Mouse (Mus musculus) hindbrain, embryonic 11.5 days (tissue): ENCODE data around the gene Rnd3. TPM values are rescaled to one million over a fixed set of nuclear protein-coding genes. Genes with fewer than 3 reads are reported as not detected.

Source experiments
- ATAC-seq: fragments of 200-750 bp; cut with Nextera tagmentation; 2 replicates; pipeline ENCODE4 v1.8.0; 2017; ENCODE audit warnings: mild to moderate bottlenecking, moderate TSS enrichment, moderate library complexity; ENCODE audit not compliant: low FRiP score
- DNase-seq: peaks from one replicate; pipeline ENCODE4 v3.0.0-alpha.2; 2015; ENCODE audit warnings: low spot score
- H3K27ac ChIP-seq: fragments of 300-500 bp; sonication (generic); 2 replicates; pipeline ENCODE4 v1.5.1; 2014; ENCODE audit warnings: mild to moderate bottlenecking, low read depth, low read length
- H3K27me3 ChIP-seq: fragments of 300-500 bp; sonication (generic); 2 replicates; pipeline ENCODE4 v1.6.1; 2014; ENCODE audit warnings: mild to moderate bottlenecking, low read length, moderate library complexity, mixed read lengths; ENCODE audit not compliant: control insufficient read depth, insufficient read depth
- H3K36me3 ChIP-seq: fragments of 300-500 bp; sonication (generic); 2 replicates; pipeline ENCODE4 v1.6.1; 2014; ENCODE audit warnings: mild to moderate bottlenecking, low read length, moderate library complexity, mixed read lengths; ENCODE audit not compliant: control insufficient read depth, insufficient read depth
- H3K4me1 ChIP-seq: fragments of 300-500 bp; sonication (generic); replicated peaks from 2 replicates; pipeline ENCODE4 v1.6.1; 2014; ENCODE audit warnings: low read length, mixed read lengths; ENCODE audit not compliant: control insufficient read depth, insufficient read depth
- H3K4me2 ChIP-seq: fragments of 300-500 bp; sonication (generic); replicated peaks from 2 replicates; pipeline ENCODE4 v1.6.1; 2014; ENCODE audit warnings: mild to moderate bottlenecking, low read depth, low read length
- H3K4me3 ChIP-seq: fragments of 300-500 bp; sonication (generic); 2 replicates; pipeline ENCODE4 v1.5.1; 2014; ENCODE audit warnings: low read depth, low read length
- H3K9ac ChIP-seq: fragments of 300-500 bp; sonication (generic); 2 replicates; pipeline ENCODE4 v1.6.1; 2014; ENCODE audit warnings: low read depth, low read length
- H3K9me3 ChIP-seq: fragments of 300-500 bp; sonication (generic); 2 replicates; pipeline ENCODE4 v1.6.1; 2016; ENCODE audit warnings: low read length; ENCODE audit not compliant: control insufficient read depth
- WGBS: fragments of 180-500 bp; shearing (Covaris S2); extraction: QIAGEN DNeasy Blood & Tissue Kit; methylation state at CpG from one replicate; pipeline ENCODE4 v1.1.7; 2014; 5-methylcytosine and 5-hydroxymethylcytosine counted together
- polyA plus RNA-seq: library from polyadenylated mRNA; unstranded; fragments of >200 nt; fragmentation: Nextera tagmentation; extraction: Ambion mirVana; gene quantifications from 2 replicates; pipeline ENCODE4 v1.2.1, GENCODE M21; 2014

Rnd3 gene
- polyA plus RNA-seq, 1 experiment from 2014 or later = 357 TPM

- peaks cover 13% of the 10 kb centered on the region for H3K4me1 ChIP-seq
These were observed 8.4 kb downstream of the Rnd3 start for GRCm38 (mm10) chr2:51140486-51140885.

GRCm38 (mm10) chr2:51139912-51140446, 8.9 kb downstream of the Rnd3 start:
- Histone ChIP-seq H3K9me3 (no peaks in the 10 kb centered on the region), H3K4me1 (peaks cover 13% of the 10 kb centered on the region), H3K4me2 (peak overlapping the region; percentile 46), H3K27ac (peak overlapping the region; percentile 84), H3K4me3 (peak overlapping the region; percentile 29; the same call in 1 of the 2 replicates), H3K9ac (no peak overlapping the region), H3K36me3 (peaks cover 3% of the 10 kb centered on the region), H3K27me3 (no peaks in the 10 kb centered on the region)
- ATAC-seq (peak; percentile 53; the same call in 1 of the 2 replicates), DNase-seq (peak; percentile 51)
- 1% methylated on average over 6 of the region's 6 CpGs for WGBS

More at GRCm38 (mm10) chr2:51140486-51140885, 8.4 kb downstream of the Rnd3 start:
- Histone ChIP-seq H3K9me3 (no peaks in the 10 kb centered on the region), H3K27me3 (no peaks in the 10 kb centered on the region), H3K4me2 (peak overlapping the region; percentile 46), H3K36me3 (peaks cover 3% of the 10 kb centered on the region; the same call in 1 of the 2 replicates), H3K4me3 (peak overlapping the region; percentile 29), H3K9ac (peak overlapping the region; percentile 50), H3K27ac (peak overlapping the region; percentile 84)
- DNase-seq = peak; percentile 74
- under 1% methylated on average over 8 of the region's 8 CpGs for WGBS
- peak; percentile 78 for ATAC-seq

GRCm38 (mm10) chr2:51139218-51139911, 9.5 kb downstream of the Rnd3 start:
- Histone ChIP-seq H3K27ac (peak overlapping the region; percentile 75), H3K9me3 (no peaks in the 10 kb centered on the region), H3K4me2 (peak overlapping the region; percentile 4), H3K9ac (no peak overlapping the region), H3K36me3 (peaks cover 7% of the 10 kb centered on the region), H3K27me3 (no peaks in the 10 kb centered on the region), H3K4me1 (peaks cover 13% of the 10 kb centered on the region), H3K4me3 (no peak overlapping the region; the same call in 1 of the 2 replicates)
- ATAC-seq (peak; percentile 90), DNase-seq (peak; percentile 85)
- 2% methylated on average over 5 of the region's 5 CpGs for WGBS

- WGBS = 37% methylated on average over 4 of the region's 4 CpGs
- H3K27ac ChIP-seq = no peak overlapping the region
- H3K4me2 ChIP-seq = no peak overlapping the region
- peaks cover 12% of the 10 kb centered on the region for H3K36me3 ChIP-seq
- H3K9ac ChIP-seq = no peak overlapping the region
- DNase-seq (peak; percentile 18), ATAC-seq (no peak)
- H3K27me3 ChIP-seq = no peaks in the 10 kb centered on the region
- no peak overlapping the region for H3K4me3 ChIP-seq
- peaks cover 9% of the 10 kb centered on the region for H3K4me1 ChIP-seq
- H3K9me3 ChIP-seq = no peaks in the 10 kb centered on the region
These were observed 11.2 kb downstream of the Rnd3 start for GRCm38 (mm10) chr2:51137726-51138125.

GRCm38 (mm10) chr2:51132181-51132580, 16.7 kb downstream of the Rnd3 start:
- Histone ChIP-seq H3K9me3 (no peaks in the 10 kb centered on the region), H3K4me2 (no peak overlapping the region), H3K27ac (no peak overlapping the region), H3K27me3 (no peaks in the 10 kb centered on the region), H3K4me3 (no peak overlapping the region), H3K9ac (no peak overlapping the region), H3K4me1 (no peaks in the 10 kb centered on the region; the same call in 1 of the 2 replicates), H3K36me3 (peaks cover 27% of the 10 kb centered on the region)
- WGBS = 77% methylated on average over 20 of the region's 20 CpGs
- DNase-seq (peak; percentile 18), ATAC-seq (peak; percentile 31; the same call in 1 of the 2 replicates)

- Histone ChIP-seq H3K9ac (no peak overlapping the region), H3K27me3 (no peaks in the 10 kb centered on the region), H3K9me3 (no peaks in the 10 kb centered on the region), H3K36me3 (peaks cover 19% of the 10 kb centered on the region), H3K4me3 (no peak overlapping the region), H3K4me2 (no peak overlapping the region), H3K4me1 (no peaks in the 10 kb centered on the region), H3K27ac (no peak overlapping the region)
- ATAC-seq (peak; percentile 39; the same call in 1 of the 2 replicates), DNase-seq (no peak)
- WGBS = 85% methylated on average over 4 of the region's 4 CpGs
These were observed 20.8 kb downstream of the Rnd3 start for GRCm38 (mm10) chr2:51128090-51128489.

GRCm38 (mm10) chr2:51110271-51110670, 38.6 kb downstream of the Rnd3 start:
- DNase-seq = no peak
- 72% methylated on average over 2 of the region's 2 CpGs for WGBS
- no peak for ATAC-seq
- Histone ChIP-seq H3K4me3 (no peak overlapping the region), H3K27ac (no peak overlapping the region), H3K27me3 (no peaks in the 10 kb centered on the region), H3K9ac (no peak overlapping the region), H3K9me3 (no peaks in the 10 kb centered on the region), H3K4me1 (no peaks in the 10 kb centered on the region), H3K36me3 (no peaks in the 10 kb centered on the region), H3K4me2 (no peak overlapping the region)

- Histone ChIP-seq H3K4me1 (no peaks in the 10 kb centered on the region), H3K27ac (no peak overlapping the region), H3K9me3 (no peaks in the 10 kb centered on the region), H3K4me2 (no peak overlapping the region), H3K36me3 (no peaks in the 10 kb centered on the region), H3K4me3 (no peak overlapping the region), H3K9ac (no peak overlapping the region), H3K27me3 (no peaks in the 10 kb centered on the region)
- WGBS = 85% methylated on average over 5 of the region's 5 CpGs
- ATAC-seq = no peak
- no peak for DNase-seq
These were observed 40.3 kb downstream of the Rnd3 start for GRCm38 (mm10) chr2:51108631-51109030.

- no peak overlapping the region for H3K4me2 ChIP-seq
- WGBS = 74% methylated on average over 4 of the region's 4 CpGs
- no peaks in the 10 kb centered on the region for H3K9me3 ChIP-seq
- DNase-seq (no peak), ATAC-seq (no peak)
- H3K4me3 ChIP-seq = no peak overlapping the region
- no peaks in the 10 kb centered on the region for H3K27me3 ChIP-seq
- no peaks in the 10 kb centered on the region for H3K36me3 ChIP-seq
- no peaks in the 10 kb centered on the region for H3K4me1 ChIP-seq
- no peak overlapping the region for H3K9ac ChIP-seq
- H3K27ac ChIP-seq = no peak overlapping the region
These were observed 47.7 kb downstream of the Rnd3 start for GRCm38 (mm10) chr2:51101187-51101586.
